Mouse (Mus musculus) neural tube, embryonic 14.5 days (tissue): ENCODE measurements at regions not wholly inside any gene's neighbourhood (a gene's known extent, or its start where the extent isn't known, plus 50 kb on each side); places are given as distances from the start of the nearest gene placed in this dataset.
A peak's percentile ranks its signal among the peaks of the same experiment; 100 is the strongest.

ENCODE experiments used
- ATAC-seq: fragments of 200-750 bp; cut with Nextera tagmentation; 2 replicates; pipeline ENCODE4 v1.8.0; 2017; ENCODE audit warnings: low read depth, mild to moderate bottlenecking, moderate TSS enrichment, moderate library complexity
- H3K27ac ChIP-seq: fragments of 300-500 bp; sonication (generic); 2 replicates; pipeline ENCODE4 v1.5.1; 2014; ENCODE audit warnings: low read depth, mild to moderate bottlenecking, control low read depth, low read length, moderate library complexity, mixed read lengths
- H3K27me3 ChIP-seq: fragments of 300-500 bp; sonication (generic); 2 replicates; pipeline ENCODE4 v1.6.1; 2014; ENCODE audit warnings: low read length; ENCODE audit not compliant: control insufficient read depth, insufficient read depth
- H3K36me3 ChIP-seq: fragments of 300-500 bp; sonication (generic); 2 replicates; pipeline ENCODE4 v1.6.1; 2014; ENCODE audit warnings: low read length, mixed read lengths; ENCODE audit not compliant: control insufficient read depth, insufficient read depth
- H3K4me1 ChIP-seq: fragments of 300-500 bp; sonication (generic); 2 replicates; pipeline ENCODE4 v1.6.1; 2014; ENCODE audit warnings: low read length; ENCODE audit not compliant: control insufficient read depth, insufficient read depth
- H3K4me2 ChIP-seq: fragments of 300-500 bp; sonication (generic); 2 replicates; pipeline ENCODE4 v1.6.1; 2014; ENCODE audit warnings: mild to moderate bottlenecking, low read depth, low read length, control low read depth
- H3K4me3 ChIP-seq: fragments of 300-500 bp; sonication (generic); 2 replicates; pipeline ENCODE4 v1.5.1; 2014; ENCODE audit warnings: low read depth, low read length, control low read depth, mixed read lengths
- H3K9ac ChIP-seq: fragments of 300-500 bp; sonication (generic); replicated peaks from 2 replicates; pipeline ENCODE4 v1.6.1; 2014; ENCODE audit warnings: low read depth, mild to moderate bottlenecking, control low read depth, low read length, mixed read lengths
- H3K9me3 ChIP-seq: fragments of 300-500 bp; sonication (generic); 2 replicates; pipeline ENCODE4 v1.6.1; 2016; ENCODE audit warnings: low read length; ENCODE audit not compliant: control insufficient read depth
- WGBS: fragments of 180-500 bp; shearing (Covaris S2); extraction: QIAGEN DNeasy Blood & Tissue Kit; methylation state at CpG from one replicate; pipeline ENCODE4 v1.1.7; 2014; 5-methylcytosine and 5-hydroxymethylcytosine counted together

DNA sequence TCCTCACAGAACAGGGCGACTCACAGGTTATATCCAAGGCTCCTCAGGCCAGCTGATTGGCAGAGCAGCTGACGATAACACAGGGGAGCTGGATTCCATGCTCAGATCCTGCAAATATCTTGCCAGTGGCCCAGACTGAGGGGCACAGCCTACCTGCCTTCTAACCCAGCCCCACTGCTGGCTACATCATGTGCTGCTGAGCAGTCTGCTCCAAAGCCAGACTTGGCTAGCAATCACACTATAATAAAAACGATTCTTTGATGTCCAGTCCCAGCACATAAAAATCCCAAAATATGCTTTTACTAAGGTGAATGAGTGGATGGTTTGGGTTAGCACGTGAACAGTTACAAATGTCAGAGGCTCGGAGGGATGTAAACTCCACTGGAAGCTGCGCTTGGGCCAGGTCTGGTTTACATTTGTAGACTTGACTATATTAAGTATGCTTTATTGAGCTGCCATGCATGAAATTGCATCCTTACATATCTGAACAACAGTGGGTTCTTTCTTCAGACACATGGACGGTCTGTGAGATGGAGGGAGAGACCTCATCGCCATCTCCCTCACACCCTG lies 200.2 kb downstream of the Thbs2 start:
- WGBS: 79% methylated on average over 8 of the region's 8 CpGs
- ATAC-seq: no peak
- Histone ChIP-seq H3K36me3 (no peaks in the 10 kb centered on the region), H3K27me3 (no peaks in the 10 kb centered on the region), H3K4me2 (no peak overlapping the region), H3K9me3 (no peaks in the 10 kb centered on the region), H3K4me1 (no peaks in the 10 kb centered on the region), H3K4me3 (no peak overlapping the region), H3K9ac (no peak overlapping the region), H3K27ac (no peak overlapping the region)

DNA sequence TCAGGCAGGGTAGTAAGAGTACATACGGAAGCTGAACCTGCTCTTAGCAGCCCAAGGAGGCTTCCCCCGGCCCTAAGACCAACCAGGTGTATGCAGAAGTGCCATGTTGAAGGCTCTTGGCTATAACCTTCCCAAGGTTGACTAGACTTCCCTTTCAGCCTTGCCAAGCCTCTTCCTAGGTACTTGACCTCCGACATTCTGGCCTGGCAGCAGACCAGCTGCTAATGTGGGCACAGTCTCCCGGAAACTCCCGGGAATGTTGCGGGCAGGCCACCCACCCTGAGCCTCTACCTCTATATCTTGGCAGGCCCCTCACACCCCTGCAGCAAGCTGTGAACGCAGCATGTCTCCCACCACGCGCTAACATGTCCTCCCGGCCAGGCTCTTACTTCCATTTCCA lies 201.1 kb downstream of the Thbs2 start:
- Histone ChIP-seq H3K27me3 (no peaks in the 10 kb centered on the region), H3K4me1 (no peaks in the 10 kb centered on the region), H3K4me2 (no peak overlapping the region), H3K9ac (no peak overlapping the region), H3K27ac (no peak overlapping the region), H3K36me3 (no peaks in the 10 kb centered on the region), H3K9me3 (no peaks in the 10 kb centered on the region), H3K4me3 (no peak overlapping the region)
- ATAC-seq: no peak
- 77% methylated on average over 10 of the region's 10 CpGs for WGBS

DNA sequence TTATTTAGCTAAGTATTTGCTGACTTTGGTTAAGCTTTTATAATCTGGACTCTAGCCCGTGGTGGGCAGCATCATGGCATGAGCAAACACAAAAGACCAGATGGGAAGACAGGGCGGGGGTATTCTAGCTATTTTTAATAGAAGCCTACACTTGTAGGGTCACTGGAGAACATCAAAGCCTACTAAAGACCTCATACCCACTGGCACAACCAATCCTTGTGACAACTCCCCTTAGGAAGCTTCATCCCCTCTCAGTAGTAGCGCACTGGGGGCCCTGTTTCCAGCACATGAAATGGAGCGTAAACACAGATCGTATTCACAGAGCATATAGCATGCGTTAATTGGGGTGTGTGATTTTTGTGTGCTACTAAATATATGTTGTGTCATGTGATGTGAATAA lies 202.4 kb downstream of the Smoc2 start:
- ATAC-seq: no peak
- H3K9ac ChIP-seq: no peak overlapping the region
- no peak overlapping the region for H3K27ac ChIP-seq
- H3K36me3 ChIP-seq: no peaks in the 10 kb centered on the region
- no peak overlapping the region for H3K4me2 ChIP-seq
- H3K4me1 ChIP-seq: no peaks in the 10 kb centered on the region
- H3K9me3 ChIP-seq: no peaks in the 10 kb centered on the region
- H3K4me3 ChIP-seq: no peak overlapping the region
- 77% methylated on average over 6 of the region's 6 CpGs for WGBS
- no peaks in the 10 kb centered on the region for H3K27me3 ChIP-seq

DNA sequence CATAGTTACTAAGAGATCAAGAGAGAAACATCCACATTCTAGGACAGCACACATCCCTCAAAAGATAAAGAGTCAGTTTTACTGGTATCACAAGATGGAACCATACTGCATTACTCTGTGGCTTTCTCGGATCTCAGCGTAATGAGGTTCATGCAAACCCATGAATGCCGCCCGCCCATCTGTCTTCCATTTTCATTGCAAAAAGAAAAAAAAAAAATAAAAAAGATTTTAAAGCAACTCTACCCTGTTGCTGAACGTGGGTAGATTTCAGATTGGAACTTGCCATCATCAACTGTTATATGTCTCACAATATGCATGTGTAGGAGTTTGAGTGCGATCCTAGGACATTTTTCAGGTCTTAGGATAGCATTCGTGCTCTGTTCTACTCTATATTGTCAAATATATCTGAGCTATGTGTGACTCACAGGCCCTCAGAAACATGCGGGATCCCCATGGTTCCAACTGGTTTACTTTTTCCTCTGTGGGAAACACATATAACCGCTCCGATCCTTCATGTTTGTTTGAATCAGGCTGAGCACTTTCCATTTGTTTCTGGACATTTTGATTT lies 199.7 kb downstream of the Smoc2 start:
- WGBS: 89% methylated on average over 10 of the region's 10 CpGs
- Histone ChIP-seq H3K4me3 (no peak overlapping the region), H3K4me2 (no peak overlapping the region), H3K27me3 (no peaks in the 10 kb centered on the region), H3K4me1 (no peaks in the 10 kb centered on the region), H3K9ac (no peak overlapping the region), H3K9me3 (no peaks in the 10 kb centered on the region), H3K27ac (no peak overlapping the region), H3K36me3 (no peaks in the 10 kb centered on the region)
- 0 out of 2 replicates have a peak, but pooled peaks have one; percentile 21 for ATAC-seq

DNA sequence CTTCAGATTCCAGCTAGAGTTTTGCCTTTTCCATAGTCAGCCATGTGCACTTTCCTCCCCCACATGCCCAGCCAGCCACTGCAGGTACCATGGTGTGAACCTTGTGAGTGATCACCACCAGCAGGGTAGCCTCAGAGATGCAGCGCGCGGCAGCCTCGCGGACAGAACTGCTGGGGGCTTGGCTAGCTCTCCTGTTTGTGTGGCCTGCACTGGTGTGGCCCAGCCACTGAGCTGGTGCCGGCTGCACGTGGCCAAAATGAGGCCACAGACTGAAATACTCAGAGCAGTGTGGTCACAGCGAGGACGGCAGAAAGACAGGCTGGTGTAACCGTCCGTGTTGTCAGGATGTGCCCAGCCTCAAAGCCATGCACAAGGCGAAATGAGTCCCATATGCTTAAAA lies 197.4 kb downstream of the Smoc2 start:
- Histone ChIP-seq H3K4me1 (no peaks in the 10 kb centered on the region), H3K27me3 (no peaks in the 10 kb centered on the region), H3K4me2 (no peak overlapping the region), H3K9me3 (no peaks in the 10 kb centered on the region), H3K27ac (no peak overlapping the region), H3K36me3 (no peaks in the 10 kb centered on the region), H3K4me3 (no peak overlapping the region), H3K9ac (no peak overlapping the region)
- ATAC-seq: peak; percentile 49; the same call in 1 of the 2 replicates
- WGBS: 84% methylated on average over 12 of the region's 12 CpGs

DNA sequence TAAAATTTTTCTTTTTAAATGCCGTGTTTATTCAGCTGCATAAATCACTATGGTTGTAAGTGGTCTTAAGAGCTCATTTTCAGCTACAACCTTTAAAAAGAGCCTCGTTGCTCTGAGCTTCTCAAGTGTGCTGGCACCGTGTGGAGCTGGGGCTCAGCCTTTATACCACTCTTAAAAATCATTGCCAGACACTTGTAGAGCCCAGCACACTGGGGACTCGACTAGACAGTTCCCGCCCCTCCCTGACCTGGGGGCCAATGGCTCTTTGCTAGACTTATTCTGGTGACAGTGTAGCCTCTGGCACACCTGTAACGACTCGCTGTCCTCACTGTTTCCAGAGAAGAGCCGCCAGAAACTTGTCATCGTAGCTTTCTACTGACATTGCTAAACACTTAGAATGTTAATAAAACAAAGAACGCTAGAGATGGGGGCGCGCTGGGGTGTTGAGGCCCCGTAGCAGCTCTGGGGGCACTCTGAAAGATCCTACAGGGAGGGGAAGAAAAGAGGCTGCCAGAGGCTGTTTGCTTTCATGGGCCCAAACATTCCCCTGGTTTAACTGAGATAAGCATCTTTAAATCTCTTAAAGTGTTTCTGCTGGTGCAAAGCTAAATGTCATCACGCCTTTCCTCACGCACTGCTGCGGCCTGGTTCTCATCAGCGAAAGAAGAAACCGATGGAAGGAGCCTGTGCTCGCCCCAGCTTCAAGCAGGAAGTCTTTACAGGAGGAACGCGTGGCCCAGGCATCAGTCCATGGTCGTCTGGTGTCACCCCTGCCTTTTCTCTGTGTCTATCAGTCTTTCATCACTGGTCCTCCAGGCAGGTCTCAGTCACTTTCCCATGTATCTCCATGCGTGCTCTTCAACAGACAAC lies 196.7 kb downstream of the Smoc2 start:
- ATAC-seq: no peak
- WGBS: 63% methylated on average over 23 of the region's 23 CpGs
- no peaks in the 10 kb centered on the region for H3K27me3 ChIP-seq
- no peak overlapping the region for H3K9ac ChIP-seq
- H3K9me3 ChIP-seq: no peaks in the 10 kb centered on the region
- no peaks in the 10 kb centered on the region for H3K4me1 ChIP-seq
- H3K4me3 ChIP-seq: no peak overlapping the region
- no peaks in the 10 kb centered on the region for H3K36me3 ChIP-seq
- H3K4me2 ChIP-seq: no peak overlapping the region
- no peak overlapping the region for H3K27ac ChIP-seq

DNA sequence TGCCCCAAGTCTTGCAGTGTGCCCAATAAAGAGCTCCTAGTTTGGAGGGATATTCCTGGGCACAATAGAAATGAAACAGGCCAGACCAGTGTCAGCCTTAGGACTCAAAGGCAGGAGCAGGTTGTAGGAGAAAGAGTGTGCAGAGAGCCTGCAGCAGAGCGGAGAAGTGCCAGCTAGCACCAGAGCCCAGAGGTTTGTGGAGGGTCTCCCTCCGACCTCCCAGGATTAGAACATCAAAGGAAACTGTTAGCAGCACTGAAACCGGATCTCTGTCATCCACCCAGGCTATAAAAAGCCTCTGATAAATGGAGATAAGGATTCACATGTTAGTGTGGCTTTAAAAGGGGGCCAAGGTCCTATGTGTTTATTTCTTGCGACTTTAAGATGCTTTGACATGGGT lies 196.0 kb downstream of the Smoc2 start:
- no peak for ATAC-seq
- no peak overlapping the region for H3K4me3 ChIP-seq
- H3K36me3 ChIP-seq: no peaks in the 10 kb centered on the region
- no peak overlapping the region for H3K4me2 ChIP-seq
- no peak overlapping the region for H3K9ac ChIP-seq
- no peaks in the 10 kb centered on the region for H3K4me1 ChIP-seq
- H3K9me3 ChIP-seq: no peaks in the 10 kb centered on the region
- H3K27ac ChIP-seq: no peak overlapping the region
- no peaks in the 10 kb centered on the region for H3K27me3 ChIP-seq
- WGBS: 21% methylated on average over 4 of the region's 4 CpGs

DNA sequence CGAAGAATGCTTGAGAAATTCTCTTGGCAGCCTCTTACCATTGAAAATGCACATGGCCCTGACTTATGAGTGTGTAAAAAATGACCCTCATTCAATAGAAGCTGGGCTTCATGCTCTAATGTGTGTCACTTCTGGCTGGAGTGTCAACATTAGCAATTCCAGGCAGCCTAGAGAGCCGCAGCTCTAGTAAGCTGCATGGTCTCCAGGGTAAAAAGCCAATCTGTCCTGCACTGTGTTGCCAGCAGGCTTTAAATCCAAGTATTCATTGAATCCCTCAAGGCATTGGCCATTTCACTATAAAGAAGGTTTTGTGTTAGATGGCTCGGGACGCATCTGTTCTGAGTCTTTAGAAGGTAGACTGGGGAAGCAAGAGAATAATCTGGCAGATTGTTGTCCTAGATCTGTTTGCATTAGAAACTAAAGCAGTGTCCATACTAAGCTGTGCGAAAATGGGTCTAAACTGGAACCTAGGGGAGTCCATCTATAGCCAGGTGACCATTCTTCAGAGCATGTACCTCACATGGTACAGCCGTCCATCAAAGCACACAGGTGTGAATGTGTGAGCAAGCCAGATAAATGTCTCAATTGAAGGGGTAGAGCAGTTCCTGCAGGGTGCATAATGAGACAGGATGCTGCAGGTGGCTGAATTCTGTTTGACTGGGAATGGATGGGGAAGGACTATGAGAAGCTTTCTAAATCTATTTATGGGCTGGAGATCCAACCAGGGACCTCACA lies 189.6 kb downstream of the Smoc2 start:
- H3K27me3 ChIP-seq: no peaks in the 10 kb centered on the region
- peak; percentile 85 for ATAC-seq
- no peak overlapping the region for H3K9ac ChIP-seq
- H3K9me3 ChIP-seq: no peaks in the 10 kb centered on the region
- peaks cover 18% of the 10 kb centered on the region for H3K4me1 ChIP-seq
- WGBS: 28% methylated on average over 6 of the region's 6 CpGs
- peak overlapping the region; percentile 34; the same call in 1 of the 2 replicates for H3K27ac ChIP-seq
- H3K4me2 ChIP-seq: no peak overlapping the region
- no peak overlapping the region for H3K4me3 ChIP-seq
- no peaks in the 10 kb centered on the region for H3K36me3 ChIP-seq
